In the genomic region with DNA sequence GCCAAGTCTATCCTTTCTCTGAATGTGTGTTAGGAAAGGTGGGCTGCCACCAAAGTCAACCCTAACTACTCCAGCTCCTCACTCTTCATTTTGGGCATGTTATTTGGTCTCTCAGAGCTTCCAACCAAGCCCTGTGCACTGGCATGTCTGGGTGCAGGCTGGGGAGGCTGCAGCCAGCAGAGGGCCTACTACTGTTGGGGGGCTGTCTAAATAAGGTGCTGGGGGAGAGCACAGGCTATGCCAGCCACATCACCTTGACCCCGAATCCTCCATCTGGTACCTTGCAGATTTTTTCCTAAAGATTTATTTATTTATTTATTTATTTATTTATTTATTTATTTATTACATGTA, we compare ENCODE assay signal across 11 mouse cellular contexts. TPM values are rescaled to one million over a fixed set of nuclear protein-coding genes. Genes with fewer than 3 reads are reported as not detected.
DNase-seq lines count a peak whose midpoint lies in the region; ATAC-seq and TF ChIP-seq lines count a peak whose summit lies in the region.
"Had no signal": no experiment of that assay in that cellular context is flagged by ENCODE, and none has a peak within 500 bp of the region (broad histone marks: within the 10 kb centered on the region; RNA-seq: fewer than 3 reads in every experiment).

No protein-coding gene starts in this region.

- peaks cover 6% of the 10 kb centered on the region for H3K4me1 ChIP-seq in intestine, embryonic 15.5 days (replicated peaks)
- no peaks in the 10 kb centered on the region for H3K4me1 ChIP-seq in intestine, postnatal 0 days (replicated peaks; ENCODE audit: control insufficient read depth, insufficient read depth, low read length)
- H3K4me1 ChIP-seq in intestine, embryonic 16.5 days (ENCODE audit: control insufficient read depth, insufficient read depth, low read length) = no peaks in the 10 kb centered on the region; the same call in 1 of the 2 replicates

- H3K36me3 ChIP-seq in intestine, embryonic 15.5 days = no peaks in the 10 kb centered on the region
- H3K36me3 ChIP-seq in intestine, postnatal 0 days (ENCODE audit: control insufficient read depth, insufficient read depth) = no peaks in the 10 kb centered on the region
- H3K36me3 ChIP-seq in intestine, embryonic 16.5 days (ENCODE audit: control insufficient read depth, insufficient read depth, low read length) = no peaks in the 10 kb centered on the region

- TF ChIP-seq CTCF in intestine, postnatal 0 days (IDR thresholded peaks at IDR 0.05; ENCODE audit: low read depth) = no peak

- ATAC-seq in intestine, embryonic 15.5 days = no peak
- no peak for ATAC-seq in intestine, postnatal 0 days
- ATAC-seq in intestine, embryonic 16.5 days = no peak
- ATAC-seq: forebrain, embryonic 16.5 days; Patski had no signal

- no peak overlapping the region for H3K4me2 ChIP-seq in intestine, embryonic 15.5 days (replicated peaks)
- H3K4me2 ChIP-seq in intestine, postnatal 0 days (replicated peaks; ENCODE audit: low read depth) = no peak overlapping the region
- no peak overlapping the region for H3K4me2 ChIP-seq in intestine, embryonic 16.5 days (ENCODE audit: low read depth, low read length)

- H3K4me3 ChIP-seq in intestine, embryonic 15.5 days (replicated peaks) = no peak overlapping the region
- H3K4me3 ChIP-seq in intestine, postnatal 0 days (ENCODE audit: low read depth, low read length) = no peak overlapping the region
- no peak overlapping the region for H3K4me3 ChIP-seq in intestine, embryonic 16.5 days (ENCODE audit: low read length)

- H3K27me3 ChIP-seq in intestine, embryonic 15.5 days (replicated peaks) = no peaks in the 10 kb centered on the region
- no peaks in the 10 kb centered on the region for H3K27me3 ChIP-seq in intestine, postnatal 0 days (replicated peaks; ENCODE audit: control insufficient read depth, insufficient read depth, low read length)
- H3K27me3 ChIP-seq in intestine, embryonic 16.5 days (replicated peaks; ENCODE audit: control insufficient read depth, insufficient read depth, low read length) = no peaks in the 10 kb centered on the region
- H3K27me3 ChIP-seq: Patski had no signal

- H3K27ac ChIP-seq in intestine, embryonic 15.5 days = 0 out of 2 replicates have a peak overlapping the region, but pooled peaks have one; percentile 36
- H3K27ac ChIP-seq in intestine, postnatal 0 days (ENCODE audit: low read depth, low read length) = no peak overlapping the region
- H3K27ac ChIP-seq in intestine, embryonic 16.5 days (ENCODE audit: low read length) = 0 out of 2 replicates have a peak overlapping the region, but pooled peaks have one; percentile 43

- peak; percentile 59 to 71 for DNase-seq in thymus, postnatal 10 days (ENCODE audit: low spot score in 2 of 2)
- DNase-seq in thymus, postnatal 0 days (ENCODE audit: low spot score) = no peak
- DNase-seq in thymus, postnatal 4 days = peak; percentile 83
- no peak for DNase-seq in right cerebral cortex, adult 2 months (ENCODE audit: low spot score in 2 of 2)
- DNase-seq in left cerebral cortex, postnatal 14 days (ENCODE audit: low spot score in 2 of 2) = no peak
- DNase-seq: right cerebral cortex, adult 18-20 months had no signal

- intact Hi-C loops in left cerebral cortex, postnatal 14 days (cut with DNase I) = no loop called here

- no peak overlapping the region for H3K9ac ChIP-seq in intestine, embryonic 15.5 days
- H3K9ac ChIP-seq in intestine, postnatal 0 days (ENCODE audit: low read depth, low read length) = no peak overlapping the region
- H3K9ac ChIP-seq in intestine, embryonic 16.5 days (ENCODE audit: low read depth, low read length) = no peak overlapping the region

- no peaks in the 10 kb centered on the region for H3K9me3 ChIP-seq in intestine, embryonic 15.5 days
- no peaks in the 10 kb centered on the region for H3K9me3 ChIP-seq in intestine, postnatal 0 days (ENCODE audit: control insufficient read depth)
- H3K9me3 ChIP-seq in intestine, embryonic 16.5 days (ENCODE audit: control insufficient read depth, low read length) = no peaks in the 10 kb centered on the region

- 85% methylated on average over 1 of the region's 1 CpGs for whole genome bisulfite sequencing in intestine, embryonic 15.5 days
- WGBS in intestine, postnatal 0 days = 88% methylated on average over 1 of the region's 1 CpGs
- WGBS in intestine, embryonic 16.5 days = 86% methylated on average over 1 of the region's 1 CpGs

RNA-seq across cellular contexts. Expression of a gene that starts 8.1 kb away (rescaled TPM):
- polyA plus RNA-seq in intestine, embryonic 15.5 days (2015; fragmentation: Nextera tagmentation; extraction: Ambion mirVana) = 31.0 and 31.5 TPM in 2 replicates
- 14.1 and 14.7 TPM in 2 replicates for polyA plus RNA-seq in intestine, postnatal 0 days (2015; fragmentation: Nextera tagmentation; extraction: Ambion mirVana)
- polyA plus RNA-seq in thymus, postnatal 0 days (2015; fragmentation: Nextera tagmentation; extraction: Ambion mirVana) = 39.1 and 39.2 TPM in 2 replicates
- 29.3 and 30.2 TPM in 2 replicates for polyA plus RNA-seq in intestine, embryonic 16.5 days (2015; fragmentation: Nextera tagmentation; extraction: Ambion mirVana)
- total RNA-seq in left cerebral cortex, postnatal 14 days (2021) = 10 to 100 TPM; 16.2 to 17.2 TPM

RNA-seq across cellular contexts. Expression of a gene that starts 39.4 kb away (rescaled TPM):
- polyA plus RNA-seq in intestine, embryonic 15.5 days (2015; fragmentation: Nextera tagmentation; extraction: Ambion mirVana) = 31.4 TPM in 2 replicates
- polyA plus RNA-seq in intestine, postnatal 0 days (2015; fragmentation: Nextera tagmentation; extraction: Ambion mirVana) = 15.9 and 16.8 TPM in 2 replicates
- polyA plus RNA-seq in thymus, postnatal 0 days (2015; fragmentation: Nextera tagmentation; extraction: Ambion mirVana) = 30.9 and 34.4 TPM in 2 replicates
- 26.4 and 27.0 TPM in 2 replicates for polyA plus RNA-seq in intestine, embryonic 16.5 days (2015; fragmentation: Nextera tagmentation; extraction: Ambion mirVana)
- 10 to 100 TPM; 29.0 to 31.1 TPM for total RNA-seq in left cerebral cortex, postnatal 14 days (2021)

RNA-seq across cellular contexts. Expression of a gene that starts 39.6 kb away (rescaled TPM):
- 98.0 and 120 TPM in 2 replicates for polyA plus RNA-seq in intestine, embryonic 15.5 days (2015; fragmentation: Nextera tagmentation; extraction: Ambion mirVana)
- polyA plus RNA-seq in intestine, postnatal 0 days (2015; fragmentation: Nextera tagmentation; extraction: Ambion mirVana) = 105 and 118 TPM in 2 replicates
- polyA plus RNA-seq in thymus, postnatal 0 days (2015; fragmentation: Nextera tagmentation; extraction: Ambion mirVana) = 295 and 320 TPM in 2 replicates
- 128 and 133 TPM in 2 replicates for polyA plus RNA-seq in intestine, embryonic 16.5 days (2015; fragmentation: Nextera tagmentation; extraction: Ambion mirVana)
- 1 to 10 TPM; 2.4 to 2.8 TPM for total RNA-seq in left cerebral cortex, postnatal 14 days (2021)

Comparison
In these comparisons a context has a peak if more than half of its experiments do, and no peak if none do; other contexts are left out.
1. DNase-seq: peak in thymus, postnatal 10 days (2 of 2) and thymus, postnatal 4 days (single experiment); none in thymus, postnatal 0 days (single experiment), right cerebral cortex, adult 2 months (0 of 2) and left cerebral cortex, postnatal 14 days (0 of 2).